Mouse (Mus musculus) liver, embryonic 12.5 days (tissue): Measurements from ENCODE around the gene Sprr3. TPM values are rescaled to one million over a fixed set of nuclear protein-coding genes. Genes with fewer than 3 reads are reported as not detected.

Source experiments
- ATAC-seq: fragments of 200-750 bp; cut with Nextera tagmentation; 2 replicates; pipeline ENCODE4 v1.8.0; 2017; ENCODE audit warnings: moderate number of reproducible peaks, mild to moderate bottlenecking, moderate library complexity
- H3K27ac ChIP-seq: fragments of 300-500 bp; sonication (generic); 2 replicates; pipeline ENCODE4 v1.5.1; 2016; ENCODE audit warnings: mild to moderate bottlenecking
- H3K27me3 ChIP-seq: fragments of 300-500 bp; sonication (generic); replicated peaks from 2 replicates; pipeline ENCODE4 v1.6.1; 2016; ENCODE audit warnings: mild to moderate bottlenecking, moderate library complexity
- H3K36me3 ChIP-seq: fragments of 300-500 bp; sonication (generic); 2 replicates; pipeline ENCODE4 v1.6.1; 2016; ENCODE audit warnings: mild to moderate bottlenecking, moderate library complexity
- H3K4me1 ChIP-seq: fragments of 300-500 bp; sonication (generic); 2 replicates; pipeline ENCODE4 v1.6.1; 2016
- H3K4me2 ChIP-seq: fragments of 300-500 bp; sonication (generic); 2 replicates; pipeline ENCODE4 v1.6.1; 2016; ENCODE audit warnings: mild to moderate bottlenecking, moderate library complexity
- H3K4me3 ChIP-seq: fragments of 300-500 bp; sonication (generic); 2 replicates; pipeline ENCODE4 v1.5.1; 2016; ENCODE audit warnings: mild to moderate bottlenecking, moderate library complexity
- H3K9ac ChIP-seq: fragments of 300-500 bp; sonication (generic); 2 replicates; pipeline ENCODE4 v1.6.1; 2016; ENCODE audit warnings: mild to moderate bottlenecking, moderate library complexity
- H3K9me3 ChIP-seq: fragments of 300-500 bp; sonication (generic); replicated peaks from 2 replicates; pipeline ENCODE4 v1.6.1; 2016; ENCODE audit warnings: mild to moderate bottlenecking, moderate library complexity
- WGBS: fragments of 180-500 bp; shearing (Covaris S2); methylation state at CpG from one replicate; pipeline ENCODE4 v1.1.7; 2016; ENCODE audit not compliant: insufficient replicate concordance; 5-methylcytosine and 5-hydroxymethylcytosine counted together
- polyA plus RNA-seq: library from polyadenylated mRNA; unstranded; fragments of >200 nt; fragmentation: Nextera tagmentation; extraction: Ambion mirVana; gene quantifications from 2 replicates; pipeline ENCODE4 v1.2.1, GENCODE M21; 2016

Sprr3 gene
- polyA plus RNA-seq, 1 experiment from 2014 or later, result not detected

DNA sequence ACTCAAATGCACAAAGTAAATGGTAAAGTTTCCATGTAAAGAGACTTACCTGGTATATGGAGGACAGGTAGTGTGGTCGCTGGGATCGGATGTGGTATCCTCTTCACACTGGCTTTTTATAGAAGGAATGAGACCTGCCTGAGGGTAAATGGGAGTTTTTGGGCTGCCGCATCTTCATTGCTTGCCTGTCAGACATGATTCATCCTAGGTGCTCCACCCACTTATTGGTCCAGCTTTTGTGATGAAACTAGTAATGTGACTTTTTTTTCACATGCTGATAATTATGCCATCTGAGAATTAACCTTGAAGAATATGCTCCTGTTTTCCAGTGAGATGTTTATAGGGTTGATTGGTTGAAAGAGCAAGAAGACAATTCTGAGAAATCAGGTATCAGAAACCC, 19.8 kb downstream of the Sprr3 start, which contains the start of gene Sprr1b:
Sprr1b (minus strand) TSS at position 101 of the 400 bp plus-strand sequence.
- Histone ChIP-seq H3K4me1 (no peaks in the 10 kb centered on the region), H3K36me3 (no peaks in the 10 kb centered on the region), H3K4me2 (no peak within 1 kb of the TSS), H3K4me3 (no peak within 1 kb of the TSS), H3K9me3 (no peaks in the 10 kb centered on the region), H3K27ac (no peak within 1 kb of the TSS), H3K27me3 (no peaks in the 10 kb centered on the region), H3K9ac (no peak within 1 kb of the TSS)
- no peak for ATAC-seq
- WGBS, result 83% methylated on average over 3 of the region's 3 CpGs

DNA sequence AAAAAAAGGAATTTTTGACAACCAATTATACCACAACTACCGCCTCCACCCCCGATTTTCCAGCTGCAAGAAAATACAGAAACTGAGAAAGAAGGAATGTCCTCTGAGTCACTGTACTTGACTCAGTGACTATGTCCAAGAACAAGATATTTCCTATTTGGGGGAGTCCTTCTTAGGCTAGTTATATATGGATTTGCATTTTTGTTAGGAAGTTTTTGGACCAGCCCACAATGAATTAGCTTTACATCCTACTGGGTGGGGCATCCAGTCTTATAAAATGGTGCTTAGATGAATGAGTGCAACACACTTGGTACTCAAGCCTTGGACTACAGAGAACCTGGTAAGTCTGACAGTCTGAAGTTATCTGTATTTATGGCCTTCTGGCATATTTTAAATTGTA, 26.2 kb downstream of the Sprr3 start, which contains the start of gene Sprr2k:
Sprr2k (plus strand) TSS at position 301 of the 400 bp plus-strand sequence.
- Histone ChIP-seq H3K4me3 (no peak within 1 kb of the TSS), H3K36me3 (no peaks in the 10 kb centered on the region), H3K9ac (no peak within 1 kb of the TSS), H3K9me3 (no peaks in the 10 kb centered on the region), H3K27me3 (no peaks in the 10 kb centered on the region), H3K27ac (no peak within 1 kb of the TSS), H3K4me1 (no peaks in the 10 kb centered on the region), H3K4me2 (no peak within 1 kb of the TSS)
- ATAC-seq, result no peak
- WGBS, result 78% methylated on average over 2 of the region's 2 CpGs

- Histone ChIP-seq H3K36me3 (no peaks in the 10 kb centered on the region), H3K27me3 (no peaks in the 10 kb centered on the region), H3K4me2 (no peak within 1 kb of the TSS), H3K4me1 (no peaks in the 10 kb centered on the region), H3K4me3 (no peak within 1 kb of the TSS), H3K9ac (no peak within 1 kb of the TSS), H3K9me3 (no peaks in the 10 kb centered on the region), H3K27ac (no peak within 1 kb of the TSS)
- WGBS, result 80% methylated on average over 6 of the region's 6 CpGs
- no peak for ATAC-seq
These were observed 29.2 kb downstream of the Sprr3 start, which contains the start of gene Gm9774 for GRCm38 (mm10) chr3:92429323-92429722. Gene Gm9774 (minus strand): TSS chr3:92429423.

- WGBS, result 68% methylated on average over 2 of the region's 2 CpGs
- ATAC-seq, result no peak
These were observed 40.7 kb downstream of the Sprr3 start, which contains the start of gene Sprr2j-ps for GRCm38 (mm10) chr3:92417782-92418181. Gene Sprr2j-ps (plus strand): TSS chr3:92418082.

DNA sequence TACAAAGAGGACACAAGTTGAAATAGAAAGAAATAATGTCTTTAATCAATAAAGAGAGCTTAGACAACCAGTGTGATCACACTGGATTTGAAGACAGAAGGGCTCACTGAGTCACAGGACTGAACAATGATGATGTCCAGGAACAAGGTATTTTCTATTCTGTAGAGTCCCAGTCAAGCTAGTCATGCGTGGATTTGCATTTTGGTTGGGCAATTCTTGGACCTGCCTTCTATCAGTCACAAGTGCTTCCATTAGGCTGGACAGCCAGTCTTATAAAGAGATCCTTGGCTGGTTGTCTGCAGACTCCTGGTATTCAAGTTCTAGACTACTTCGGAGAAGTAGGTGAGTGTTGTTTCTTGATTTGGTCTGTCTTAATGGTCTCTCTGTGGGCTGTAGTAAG, 50.8 kb downstream of the Sprr3 start, which contains the start of gene Sprr2i:
Sprr2i (plus strand) TSS at position 301 of the 400 bp plus-strand sequence.
- whole genome bisulfite sequencing, result 65% methylated on average over 2 of the region's 2 CpGs
- no peaks in the 10 kb centered on the region for H3K36me3 ChIP-seq

More at GRCm38 (mm10) chr3:92417782-92418181, 40.7 kb downstream of the Sprr3 start, which contains the start of gene Sprr2j-ps:
- Histone ChIP-seq H3K9ac (no peak within 1 kb of the TSS), H3K4me2 (no peak within 1 kb of the TSS), H3K4me3 (no peak within 1 kb of the TSS), H3K27ac (no peak within 1 kb of the TSS), H3K36me3 (no peaks in the 10 kb centered on the region), H3K4me1 (no peaks in the 10 kb centered on the region), H3K9me3 (no peaks in the 10 kb centered on the region), H3K27me3 (no peaks in the 10 kb centered on the region)

More for the DNA sequence above, 50.8 kb downstream of the Sprr3 start, which contains the start of gene Sprr2i:
- no peaks in the 10 kb centered on the region for H3K9me3 ChIP-seq
- no peak within 1 kb of the TSS for H3K9ac ChIP-seq
- no peak for ATAC-seq
- no peak within 1 kb of the TSS for H3K4me3 ChIP-seq
- H3K4me1 ChIP-seq, result no peaks in the 10 kb centered on the region
- no peaks in the 10 kb centered on the region for H3K27me3 ChIP-seq
- H3K27ac ChIP-seq, result no peak within 1 kb of the TSS
- H3K4me2 ChIP-seq, result no peak within 1 kb of the TSS

Other genes starting within 250 kb of the Sprr3 start
- 0.05 TPM in 1 of 2 replicates, not detected in the other for gene Sprr2a1, start 242.9 kb downstream of the Sprr3 start, polyA plus RNA-seq
- 0.19 TPM in 1 of 2 replicates, not detected in the other for gene Sprr2a2, start 242.8 kb downstream of the Sprr3 start, polyA plus RNA-seq
- gene Sprr2a3, start 173.3 kb downstream of the Sprr3 start, polyA plus RNA-seq, result not detected in 2 replicates
- gene Sprr2b, start 142.1 kb downstream of the Sprr3 start, polyA plus RNA-seq, result not detected in 2 replicates
- not detected in 2 replicates for gene Sprr2d, start 119.6 kb downstream of the Sprr3 start, polyA plus RNA-seq
- not detected in 2 replicates for gene Sprr2e, start 106.6 kb downstream of the Sprr3 start, polyA plus RNA-seq
- not detected in 2 replicates for gene Sprr2f, start 93.5 kb downstream of the Sprr3 start, polyA plus RNA-seq
- not detected in 2 replicates for gene Sprr2h, start 73.0 kb downstream of the Sprr3 start, polyA plus RNA-seq
- not detected in 2 replicates for gene Sprr2i, start 50.7 kb downstream of the Sprr3 start, polyA plus RNA-seq
- not detected in 2 replicates for gene Sprr2j-ps, start 40.6 kb downstream of the Sprr3 start, polyA plus RNA-seq
- 5.6 and 5.7 TPM in 2 replicates for gene Gm9774, start 29.3 kb downstream of the Sprr3 start, polyA plus RNA-seq
- not detected in 2 replicates for gene Sprr2k, start 26.1 kb downstream of the Sprr3 start, polyA plus RNA-seq
- not detected in 2 replicates for gene Sprr1b, start 19.9 kb downstream of the Sprr3 start, polyA plus RNA-seq
- gene Sprr1a, start 27.2 kb upstream of the Sprr3 start, polyA plus RNA-seq, result not detected in 2 replicates
- gene Sprr4, start 41.8 kb upstream of the Sprr3 start, polyA plus RNA-seq, result not detected in 2 replicates
- not detected in 2 replicates for gene 2310046K23Rik, start 75.8 kb upstream of the Sprr3 start, polyA plus RNA-seq
- 0.12 TPM in 1 of 2 replicates, not detected in the other for gene Ivl, start 115.0 kb upstream of the Sprr3 start, polyA plus RNA-seq
- gene Smcp, start 130.3 kb upstream of the Sprr3 start, polyA plus RNA-seq, result not detected in 2 replicates
- gene 2210017I01Rik, start 148.8 kb upstream of the Sprr3 start, polyA plus RNA-seq, result not detected in 2 replicates
- gene Lce6a, start 162.9 kb upstream of the Sprr3 start, polyA plus RNA-seq, result not detected in 2 replicates
- not detected in 2 replicates for gene Lce1a1, start 189.6 kb upstream of the Sprr3 start, polyA plus RNA-seq
- not detected in 2 replicates for gene Lce1b, start 198.2 kb upstream of the Sprr3 start, polyA plus RNA-seq
- gene Lce1a2, start 211.6 kb upstream of the Sprr3 start, polyA plus RNA-seq, result not detected in 2 replicates
- gene Lce1c, start 220.5 kb upstream of the Sprr3 start, polyA plus RNA-seq, result not detected in 2 replicates
- not detected in 2 replicates for gene Lce1d, start 228.5 kb upstream of the Sprr3 start, polyA plus RNA-seq